Mouse (Mus musculus) forebrain, embryonic 14.5 days (tissue): ENCODE results near the gene Ubap1. TPM values are rescaled to one million over a fixed set of nuclear protein-coding genes. Genes with fewer than 3 reads are reported as not detected.

Source experiments
- ATAC-seq: fragments of 200-750 bp; cut with Nextera tagmentation; 2 replicates; pipeline ENCODE4 v1.8.0; 2017; ENCODE audit warnings: mild to moderate bottlenecking, moderate library complexity
- DNase-seq: peaks from one replicate; pipeline ENCODE4 v3.0.0-alpha.2; 2015; ENCODE audit warnings: low spot score
- H3K27ac ChIP-seq: fragments of 300-500 bp; sonication (generic); 2 replicates; pipeline ENCODE4 v1.5.1; 2014; ENCODE audit warnings: low read depth, mild to moderate bottlenecking, control low read depth, low read length, moderate library complexity
- H3K27me3 ChIP-seq: fragments of 300-500 bp; sonication (generic); replicated peaks from 2 replicates; pipeline ENCODE4 v1.6.1; 2014; ENCODE audit warnings: low read length, control low read depth, mixed read lengths; ENCODE audit not compliant: control insufficient read depth, insufficient read depth
- H3K36me3 ChIP-seq: fragments of 300-500 bp; sonication (generic); 2 replicates; pipeline ENCODE4 v1.6.1; 2014; ENCODE audit warnings: low read length, control low read depth; ENCODE audit not compliant: control insufficient read depth, insufficient read depth
- H3K4me1 ChIP-seq: fragments of 300-500 bp; sonication (generic); 2 replicates; pipeline ENCODE4 v1.6.1; 2014; ENCODE audit warnings: antibody characterized with exemption, low read length, control low read depth; ENCODE audit not compliant: control insufficient read depth, insufficient read depth
- H3K4me2 ChIP-seq: fragments of 300-500 bp; sonication (generic); 2 replicates; pipeline ENCODE4 v1.6.1; 2014; ENCODE audit warnings: mild to moderate bottlenecking, control low read depth, low read length
- H3K4me3 ChIP-seq: fragments of 300-500 bp; sonication (generic); 2 replicates; pipeline ENCODE4 v1.5.1; 2014; ENCODE audit warnings: low read depth, low read length, control low read depth
- H3K9ac ChIP-seq: fragments of 300-500 bp; sonication (generic); 2 replicates; pipeline ENCODE4 v1.6.1; 2014; ENCODE audit warnings: mild to moderate bottlenecking, low read length, control low read depth, moderate library complexity
- H3K9me3 ChIP-seq: fragments of 300-500 bp; sonication (generic); replicated peaks from 2 replicates; pipeline ENCODE4 v1.6.1; 2016; ENCODE audit warnings: low read length, control low read depth, mixed read lengths; ENCODE audit not compliant: control insufficient read depth
- WGBS: fragments of 180-500 bp; shearing (Covaris S2); extraction: QIAGEN DNeasy Blood & Tissue Kit; methylation state at CpG from one replicate; pipeline ENCODE4 v1.1.7; 2014; 5-methylcytosine and 5-hydroxymethylcytosine counted together
- polyA plus RNA-seq: library from polyadenylated mRNA; unstranded; fragments of >200 nt; fragmentation: Nextera tagmentation; extraction: Ambion mirVana; gene quantifications from 2 replicates; pipeline ENCODE4 v1.2.1, GENCODE M21; 2014

Ubap1 gene
- polyA plus RNA-seq, 1 experiment from 2014 or later, result 59.6 TPM

GRCm38 (mm10) chr4:41391015-41391414 is 42.2 kb downstream of the Ubap1 start:
- Histone ChIP-seq H3K4me1 (no peaks in the 10 kb centered on the region), H3K9me3 (no peaks in the 10 kb centered on the region), H3K27ac (no peak overlapping the region), H3K9ac (no peak overlapping the region), H3K4me2 (no peak overlapping the region), H3K36me3 (peaks cover 87% of the 10 kb centered on the region), H3K27me3 (no peaks in the 10 kb centered on the region), H3K4me3 (no peak overlapping the region)
- DNase-seq (no peak), ATAC-seq (no peak)
- WGBS, result 88% methylated on average over 2 of the region's 2 CpGs

DNA sequence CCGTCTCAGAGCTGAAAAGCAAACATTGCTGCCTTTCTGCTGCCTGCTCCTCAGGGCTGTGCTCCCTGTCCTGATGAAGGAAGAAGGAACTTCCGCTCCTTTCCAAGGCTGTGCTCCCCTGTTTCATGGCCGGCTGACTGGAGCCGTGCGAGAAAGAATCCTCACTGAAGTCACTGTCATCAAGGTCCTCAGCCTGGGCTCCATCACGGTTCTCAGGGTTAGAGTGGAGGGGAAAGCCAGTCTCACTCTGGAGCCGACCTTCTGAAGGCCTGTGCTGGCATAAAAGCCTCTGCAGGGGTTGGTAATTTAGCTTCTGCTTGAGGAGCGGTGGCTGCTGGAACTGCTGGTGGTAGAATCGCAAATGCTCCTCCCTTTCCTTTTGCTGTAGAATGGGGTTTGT is 45.9 kb downstream of the Ubap1 start:
- Histone ChIP-seq H3K27me3 (no peaks in the 10 kb centered on the region), H3K4me1 (no peaks in the 10 kb centered on the region), H3K27ac (no peak overlapping the region), H3K4me2 (no peak overlapping the region), H3K4me3 (no peak overlapping the region), H3K9ac (no peak overlapping the region), H3K9me3 (no peaks in the 10 kb centered on the region), H3K36me3 (peaks cover 85% of the 10 kb centered on the region)
- WGBS, result 81% methylated on average over 9 of the region's 9 CpGs
- DNase-seq (no peak), ATAC-seq (no peak)

DNA sequence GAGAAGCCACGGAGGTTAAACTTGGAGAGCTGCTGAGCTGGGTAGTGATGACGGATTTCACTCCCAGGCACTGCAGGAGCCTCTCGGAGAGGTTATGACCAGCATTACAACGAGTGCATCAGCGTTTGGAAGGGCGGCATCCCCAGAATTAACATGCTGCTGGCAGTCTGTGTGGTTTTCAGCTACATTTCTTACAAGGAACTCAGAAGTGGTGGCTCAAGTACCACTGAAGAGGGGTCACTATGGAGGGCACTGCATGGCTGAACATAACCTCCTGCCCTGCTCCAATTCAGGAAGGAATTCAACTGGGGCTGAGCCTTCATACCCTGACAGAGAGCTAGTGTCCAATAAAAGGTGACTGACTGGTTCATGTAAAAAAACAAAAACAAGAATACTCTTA is 49.6 kb downstream of the Ubap1 start:
- Histone ChIP-seq H3K27me3 (no peaks in the 10 kb centered on the region), H3K4me2 (no peak overlapping the region), H3K9me3 (no peaks in the 10 kb centered on the region), H3K4me3 (no peak overlapping the region), H3K4me1 (no peaks in the 10 kb centered on the region), H3K36me3 (peaks cover 70% of the 10 kb centered on the region), H3K9ac (no peak overlapping the region), H3K27ac (no peak overlapping the region)
- ATAC-seq, result no peak
- DNase-seq, result no peak
- WGBS, result 82% methylated on average over 6 of the region's 6 CpGs

DNA sequence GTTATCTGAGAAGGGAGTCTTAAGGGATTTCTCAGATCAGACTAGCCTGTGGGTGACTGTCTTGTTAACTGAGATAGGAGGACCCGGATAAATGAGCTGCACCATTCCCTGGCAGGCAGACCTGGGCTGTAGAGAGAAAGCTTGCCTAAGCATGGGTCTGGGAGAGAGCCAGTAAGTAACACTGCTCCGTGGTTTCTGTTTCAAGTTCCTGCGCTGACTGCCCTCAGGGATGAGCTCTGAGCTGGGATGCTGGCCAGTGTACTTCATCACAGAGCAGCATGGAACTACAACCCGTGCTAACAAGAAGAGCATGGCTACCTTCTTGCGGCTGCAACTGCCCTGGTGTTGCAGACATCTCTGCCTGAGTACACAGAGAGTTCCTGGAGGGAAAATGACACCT is 51.1 kb downstream of the Ubap1 start:
- H3K27ac ChIP-seq, result no peak overlapping the region
- no peak overlapping the region for H3K9ac ChIP-seq
- peaks cover 61% of the 10 kb centered on the region; the same call in 1 of the 2 replicates for H3K36me3 ChIP-seq
- H3K4me2 ChIP-seq, result no peak overlapping the region
- H3K4me1 ChIP-seq, result no peaks in the 10 kb centered on the region
- DNase-seq (no peak), ATAC-seq (no peak)
- WGBS, result 92% methylated on average over 5 of the region's 5 CpGs
- H3K27me3 ChIP-seq, result no peaks in the 10 kb centered on the region
- H3K9me3 ChIP-seq, result no peaks in the 10 kb centered on the region
- H3K4me3 ChIP-seq, result no peak overlapping the region

DNA sequence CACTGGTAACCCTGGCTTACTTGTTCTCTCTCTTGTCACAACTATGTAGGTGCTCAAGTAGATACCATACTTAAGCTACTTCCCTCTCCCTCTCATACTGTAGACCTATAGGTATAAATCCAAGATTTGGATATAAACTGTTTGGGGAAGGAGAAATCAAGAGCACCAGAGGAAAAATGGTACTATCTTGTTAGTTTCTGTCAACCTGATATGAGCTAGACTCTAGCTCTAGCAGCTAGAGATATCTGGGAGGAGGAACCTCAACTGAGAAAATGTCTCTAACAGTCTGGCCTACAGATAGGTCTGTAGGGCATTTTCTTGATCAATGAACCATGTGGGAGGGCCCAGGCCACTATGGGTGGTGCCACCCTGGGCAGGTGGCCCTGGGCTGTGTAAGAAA is 52.4 kb downstream of the Ubap1 start:
- H3K9me3 ChIP-seq, result no peaks in the 10 kb centered on the region
- ATAC-seq (no peak), DNase-seq (no peak)
- no peaks in the 10 kb centered on the region for H3K27me3 ChIP-seq
- no peak overlapping the region for H3K4me3 ChIP-seq
- no peak overlapping the region for H3K9ac ChIP-seq
- H3K36me3 ChIP-seq, result peaks cover 53% of the 10 kb centered on the region; the same call in 1 of the 2 replicates
- no peak overlapping the region for H3K27ac ChIP-seq
- no peak overlapping the region for H3K4me2 ChIP-seq
- H3K4me1 ChIP-seq, result no peaks in the 10 kb centered on the region

DNA sequence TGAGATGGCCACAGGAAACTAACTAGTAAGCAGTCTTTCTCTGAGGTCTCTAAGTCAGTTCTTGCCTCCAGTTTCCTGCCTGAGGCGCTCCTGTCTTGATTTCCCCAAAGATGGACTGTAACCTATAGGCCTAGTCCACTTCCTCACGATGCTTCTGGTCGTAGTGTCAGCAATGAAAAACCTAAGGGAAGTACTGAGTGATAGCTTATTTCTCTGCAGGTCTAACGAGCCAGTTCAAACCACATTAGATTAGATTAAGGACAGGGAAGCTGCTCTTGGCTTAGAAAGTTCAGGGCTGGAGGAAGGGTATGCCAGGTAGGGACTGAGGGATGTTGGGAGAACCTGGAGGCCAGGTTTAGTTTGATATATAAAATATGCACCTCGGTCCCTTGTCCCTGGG is 52.8 kb downstream of the Ubap1 start:
- H3K27me3 ChIP-seq, result no peaks in the 10 kb centered on the region
- no peak overlapping the region for H3K9ac ChIP-seq
- DNase-seq, result no peak
- no peaks in the 10 kb centered on the region for H3K4me1 ChIP-seq
- H3K36me3 ChIP-seq, result peaks cover 54% of the 10 kb centered on the region; the same call in 1 of the 2 replicates
- H3K9me3 ChIP-seq, result no peaks in the 10 kb centered on the region
- 89% methylated on average over 5 of the region's 5 CpGs for WGBS
- H3K4me3 ChIP-seq, result no peak overlapping the region
- no peak overlapping the region for H3K4me2 ChIP-seq
- no peak overlapping the region for H3K27ac ChIP-seq
- ATAC-seq, result no peak

GRCm38 (mm10) chr4:41406597-41406996 is 57.8 kb downstream of the Ubap1 start:
- H3K4me2 ChIP-seq, result no peak overlapping the region
- H3K4me3 ChIP-seq, result no peak overlapping the region
- no peak overlapping the region for H3K9ac ChIP-seq
- ATAC-seq (no peak), DNase-seq (no peak)
- 88% methylated on average over 9 of the region's 9 CpGs for WGBS
- peaks cover 19% of the 10 kb centered on the region; the same call in 1 of the 2 replicates for H3K36me3 ChIP-seq
- H3K9me3 ChIP-seq, result no peaks in the 10 kb centered on the region
- H3K27me3 ChIP-seq, result no peaks in the 10 kb centered on the region
- no peak overlapping the region for H3K27ac ChIP-seq
- no peaks in the 10 kb centered on the region for H3K4me1 ChIP-seq

DNA sequence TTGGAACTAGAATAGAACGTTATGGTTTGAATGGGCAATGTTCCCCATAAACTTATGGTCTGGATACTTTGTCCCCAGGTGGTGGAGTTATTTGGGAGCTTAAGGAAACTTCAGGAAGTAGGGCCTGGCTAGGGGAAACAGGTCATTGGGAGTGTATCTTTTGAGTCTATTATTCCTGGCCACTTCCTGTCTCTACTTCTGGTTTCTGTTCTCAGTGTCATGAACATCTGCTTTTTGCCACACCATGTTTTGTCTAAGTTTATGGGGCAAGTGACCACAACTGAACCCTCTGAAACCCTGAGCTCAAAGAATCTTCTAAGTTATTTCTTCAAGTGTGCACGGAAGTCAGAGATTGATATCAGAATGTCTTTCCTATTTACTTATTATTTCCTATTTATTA is 58.6 kb downstream of the Ubap1 start:
- H3K4me2 ChIP-seq, result no peak overlapping the region
- H3K9ac ChIP-seq, result no peak overlapping the region
- H3K4me3 ChIP-seq, result no peak overlapping the region
- peaks cover 19% of the 10 kb centered on the region; the same call in 1 of the 2 replicates for H3K36me3 ChIP-seq
- DNase-seq (no peak), ATAC-seq (no peak)
- no peaks in the 10 kb centered on the region for H3K4me1 ChIP-seq
- H3K9me3 ChIP-seq, result no peaks in the 10 kb centered on the region
- no peak overlapping the region for H3K27ac ChIP-seq
- no peaks in the 10 kb centered on the region for H3K27me3 ChIP-seq
- 88% methylated on average over 2 of the region's 2 CpGs for WGBS

- 100% methylated on average over 1 of the region's 1 CpGs for WGBS
- H3K4me2 ChIP-seq, result no peak overlapping the region
- no peak overlapping the region for H3K4me3 ChIP-seq
These were observed 60.5 kb downstream of the Ubap1 start for GRCm38 (mm10) chr4:41409341-41409740.

More at GRCm38 (mm10) chr4:41409341-41409740, 60.5 kb downstream of the Ubap1 start:
- Histone ChIP-seq H3K27me3 (no peaks in the 10 kb centered on the region), H3K4me1 (no peaks in the 10 kb centered on the region), H3K9me3 (no peaks in the 10 kb centered on the region), H3K9ac (no peak overlapping the region), H3K36me3 (peaks cover 15% of the 10 kb centered on the region; the same call in 1 of the 2 replicates), H3K27ac (no peak overlapping the region)
- ATAC-seq, result no peak
- DNase-seq, result no peak
